ENCODE assay signal across 23 mouse cellular contexts in genomic region chr11:3269241-3269640, GRCm38 (mm10). TPM values are rescaled to one million over a fixed set of nuclear protein-coding genes. Genes with fewer than 3 reads are reported as not detected.
DNase-seq lines count a peak whose midpoint lies in the region; ATAC-seq lines count a peak whose summit lies in the region.
"Had no signal": no experiment of that assay in that cellular context is flagged by ENCODE, and none has a peak within 500 bp of the region (broad histone marks: within the 10 kb centered on the region; RNA-seq: fewer than 3 reads in every experiment).

No protein-coding gene starts in this region.

- H3K4me1 ChIP-seq in heart, embryonic 12.5 days (replicated peaks) = peaks cover 10% of the 10 kb centered on the region
- peaks cover 14% of the 10 kb centered on the region for H3K4me1 ChIP-seq in lung, embryonic 16.5 days (replicated peaks; ENCODE audit: control insufficient read depth, insufficient read depth, low read length)

- H3K36me3 ChIP-seq in heart, embryonic 12.5 days = 0 out of 2 replicates have a peak, but pooled peaks cover 1% of the 10 kb centered on the region
- peaks cover 1% of the 10 kb centered on the region; the same call in 1 of the 2 replicates for H3K36me3 ChIP-seq in lung, embryonic 16.5 days (ENCODE audit: control insufficient read depth, insufficient read depth, low read length)

- H3K9ac ChIP-seq in heart, embryonic 12.5 days = no peak overlapping the region
- H3K9ac ChIP-seq in lung, embryonic 16.5 days (ENCODE audit: low read length) = no peak overlapping the region
- H3K9ac ChIP-seq: embryonic facial prominence, embryonic 12.5 days; forebrain, embryonic 13.5 days; forebrain, embryonic 15.5 days; forebrain, postnatal 0 days had no signal

- no peaks in the 10 kb centered on the region for H3K27me3 ChIP-seq in heart, embryonic 12.5 days (replicated peaks)
- no peaks in the 10 kb centered on the region for H3K27me3 ChIP-seq in lung, embryonic 16.5 days (ENCODE audit: control insufficient read depth, insufficient read depth, low read depth, low read length)
- H3K27me3 ChIP-seq: embryonic facial prominence, embryonic 12.5 days; forebrain, embryonic 13.5 days; forebrain, embryonic 15.5 days had no signal

- H3K4me3 ChIP-seq in heart, embryonic 12.5 days = no peak overlapping the region
- no peak overlapping the region for H3K4me3 ChIP-seq in lung, embryonic 16.5 days (ENCODE audit: low read length)
- H3K4me3 ChIP-seq: embryonic facial prominence, embryonic 10.5 days; embryonic facial prominence, embryonic 12.5 days; forebrain, embryonic 13.5 days; forebrain, embryonic 15.5 days had no signal

- peak; percentile 61 for DNase-seq in heart, adult 11 months
- DNase-seq in lung, adult 18-20 months = no peak
- DNase-seq in testis, postnatal 10 days (ENCODE audit: low spot score) = peak; percentile 7
- no peak for DNase-seq in testis, postnatal 14 days (ENCODE audit: low spot score)
- peak; percentile 54 for DNase-seq in MN1 (ENCODE audit: low spot score)
- DNase-seq in frontal cortex, postnatal 25 days (ENCODE audit: low spot score in 2 of 2) = no peak
- DNase-seq: adrenal gland, adult 2 months; adrenal gland, postnatal 14 days; adrenal gland, postnatal 36 days; B cell, adult 2 months; cerebellum, adult 11-12 months; cerebellum, adult 2 months; cerebellum, adult 9-10 months; cerebellum, postnatal 25 days; forebrain, postnatal 0 days had no signal

- WGBS in heart, embryonic 12.5 days = 39% methylated on average over 4 of the region's 4 CpGs
- WGBS in lung, embryonic 16.5 days = 24% methylated on average over 4 of the region's 4 CpGs

- no peak overlapping the region for H3K27ac ChIP-seq in heart, embryonic 12.5 days (ENCODE audit: poor library complexity, severe bottlenecking)
- H3K27ac ChIP-seq in lung, embryonic 16.5 days (ENCODE audit: low read length) = 0 out of 2 replicates have a peak overlapping the region, but pooled peaks have one; percentile 31
- H3K27ac ChIP-seq: embryonic facial prominence, embryonic 10.5 days; embryonic facial prominence, embryonic 12.5 days; forebrain, embryonic 13.5 days; forebrain, embryonic 15.5 days had no signal

- ATAC-seq in heart, embryonic 12.5 days (ENCODE audit: insufficient number of reproducible peaks, low FRiP score) = no peak
- ATAC-seq in lung, embryonic 16.5 days (ENCODE audit: low read depth) = no peak
- ATAC-seq: CD4-positive, CD25-positive, alpha-beta regulatory T cell, adult 4 months; forebrain, embryonic 13.5 days; forebrain, embryonic 15.5 days; forebrain, postnatal 0 days had no signal

- no peaks in the 10 kb centered on the region for H3K9me3 ChIP-seq in heart, embryonic 12.5 days (replicated peaks)
- no peaks in the 10 kb centered on the region for H3K9me3 ChIP-seq in lung, embryonic 16.5 days (ENCODE audit: control insufficient read depth, low read length)
- H3K9me3 ChIP-seq: embryonic facial prominence, embryonic 10.5 days; embryonic facial prominence, embryonic 12.5 days; forebrain, embryonic 13.5 days; forebrain, embryonic 15.5 days; G1E had no signal

- no peak overlapping the region for H3K4me2 ChIP-seq in heart, embryonic 12.5 days
- H3K4me2 ChIP-seq in lung, embryonic 16.5 days (ENCODE audit: low read depth, low read length) = no peak overlapping the region
- H3K4me2 ChIP-seq: embryonic facial prominence, embryonic 12.5 days; forebrain, embryonic 13.5 days; forebrain, embryonic 15.5 days had no signal

RNA-seq across cellular contexts. Expression of gene Drg1, which starts 3.0 kb away (rescaled TPM):
- polyA plus RNA-seq in heart, embryonic 12.5 days (2016; fragmentation: Nextera tagmentation; extraction: Ambion mirVana) = 159 and 171 TPM in 2 replicates
- 232 TPM in 2 replicates for polyA plus RNA-seq in lung, embryonic 16.5 days (2015; fragmentation: Nextera tagmentation; extraction: Ambion mirVana)

RNA-seq across cellular contexts. Expression of gene Patz1, which starts 19.4 kb away (rescaled TPM):
- polyA plus RNA-seq in heart, embryonic 12.5 days (2016; fragmentation: Nextera tagmentation; extraction: Ambion mirVana) = 35.6 and 39.5 TPM in 2 replicates
- polyA plus RNA-seq in lung, embryonic 16.5 days (2015; fragmentation: Nextera tagmentation; extraction: Ambion mirVana) = 41.2 and 41.4 TPM in 2 replicates

Comparison
In these comparisons a context has a peak if more than half of its experiments do, and no peak if none do; other contexts are left out.
1. DNase-seq: peak in heart, adult 11 months (single experiment), testis, postnatal 10 days (single experiment) and MN1 (single experiment); none in lung, adult 18-20 months (0 of 2), testis, postnatal 14 days (single experiment) and frontal cortex, postnatal 25 days (0 of 2).